Mouse (Mus musculus) heart, adult 2 months (tissue): Measurements from ENCODE around the gene Gcn1l1.

Experiments
- CTCF ChIP-seq: fragments of 200-600 bp; IDR thresholded peaks from 2 replicates; pipeline ENCODE4 v1.8.1; 2022; ENCODE audit warnings: antibody characterized with exemption, mild to moderate bottlenecking, moderate library complexity
- POLR2A ChIP-seq: fragments of 200-500 bp; IDR thresholded peaks from 2 replicates; pipeline ENCODE4 v1.6.1; 2011; ENCODE audit warnings: mild to moderate bottlenecking, low read depth, low read length, control low read depth; ENCODE audit not compliant: insufficient read depth

- TF ChIP-seq POLR2A (no peak), CTCF (no peak)
Measured at GRCm38 (mm10) chr5:115569308-115569707, 4.3 kb downstream of the Gcn1l1 start.
